Mouse (Mus musculus) testis, postnatal 10 days (tissue): ENCODE data around the gene Aoc2.

Experiments
- DNase-seq: peaks from one replicate; pipeline ENCODE4 v3.0.0; 2021; ENCODE audit warnings: low spot score

The Aoc2 gene

DNA sequence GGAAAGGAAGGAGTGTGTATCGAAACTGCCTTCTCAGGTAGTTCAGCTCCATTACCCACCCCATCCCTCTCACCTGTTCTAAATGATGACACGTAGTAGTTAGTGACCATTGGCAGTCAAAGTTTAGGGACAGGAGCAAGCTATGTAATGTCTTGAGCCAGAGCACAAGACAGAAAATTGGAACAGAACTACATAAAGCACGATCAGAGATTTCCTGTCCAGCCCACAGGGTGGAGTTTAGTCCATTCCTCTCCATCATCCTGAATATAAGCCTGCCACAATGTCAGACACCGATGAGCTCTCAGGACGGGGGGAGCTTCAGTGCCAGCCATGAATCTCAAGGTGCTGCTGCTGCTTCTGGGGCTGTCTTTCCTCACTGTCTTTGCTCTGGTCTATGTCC is at the start of gene Aoc2:
Gene Aoc2, plus strand, starts transcription at position 301 of the 400 bp plus-strand sequence.
- no peak for DNase-seq

DNA sequence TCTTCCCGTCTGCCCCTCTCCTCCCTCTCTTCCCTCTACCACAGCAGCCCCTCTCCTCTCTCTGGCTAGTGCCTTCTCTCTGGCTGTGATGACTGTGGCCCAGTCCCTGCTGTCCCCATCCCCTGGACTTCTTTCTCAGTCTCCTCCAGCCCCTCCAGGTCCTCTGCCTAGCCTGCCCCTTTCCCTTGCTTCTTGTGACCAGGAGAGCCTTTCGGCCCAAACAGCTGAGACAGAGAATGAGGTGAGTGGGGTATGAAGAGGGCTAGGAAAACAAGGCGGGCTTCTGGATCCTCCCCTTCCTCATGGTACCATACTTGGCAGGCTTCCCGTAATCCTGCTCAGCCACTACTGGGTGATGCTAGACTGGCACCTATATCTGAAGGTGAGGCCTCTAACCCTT is 49.6 kb upstream of the Aoc2 start:
- no peak for DNase-seq

DNA sequence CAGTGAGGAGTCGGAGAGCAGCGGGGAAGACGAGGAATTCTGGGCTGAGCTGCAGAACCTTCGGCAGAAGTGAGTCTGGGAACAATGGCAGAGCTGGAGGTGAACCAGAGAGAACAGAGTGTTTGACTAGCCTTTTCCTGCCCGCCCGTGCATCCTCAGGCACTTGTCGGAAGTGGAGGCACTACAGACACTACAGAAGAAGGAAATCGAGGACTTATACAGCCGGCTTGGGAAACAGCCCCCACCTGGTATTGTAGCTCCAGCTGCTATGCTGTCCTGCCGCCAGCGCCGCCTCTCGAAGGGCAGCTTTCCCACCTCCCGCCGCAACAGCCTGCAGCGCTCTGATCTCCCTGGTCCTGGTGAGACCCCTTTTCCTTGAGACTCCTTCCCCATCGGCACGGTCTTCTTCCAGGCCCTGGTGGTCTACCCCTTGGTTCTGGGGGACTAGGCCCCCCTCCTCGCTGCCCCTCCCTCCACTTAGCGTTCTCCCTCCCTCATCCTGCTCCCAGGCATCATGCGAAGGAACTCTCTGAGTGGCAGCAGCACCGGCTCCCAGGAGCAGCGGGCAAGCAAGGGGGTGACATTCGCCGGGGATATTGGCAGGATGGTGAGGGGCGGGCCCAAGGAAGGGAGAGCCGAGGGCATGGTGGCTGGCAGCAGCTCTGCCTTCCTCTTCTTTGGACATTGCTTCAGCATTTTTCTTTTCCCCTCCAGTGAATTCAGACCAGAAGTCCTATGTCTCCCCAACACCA is 48.4 kb upstream of the Aoc2 start:
- DNase-seq, result peak; percentile 51

DNA sequence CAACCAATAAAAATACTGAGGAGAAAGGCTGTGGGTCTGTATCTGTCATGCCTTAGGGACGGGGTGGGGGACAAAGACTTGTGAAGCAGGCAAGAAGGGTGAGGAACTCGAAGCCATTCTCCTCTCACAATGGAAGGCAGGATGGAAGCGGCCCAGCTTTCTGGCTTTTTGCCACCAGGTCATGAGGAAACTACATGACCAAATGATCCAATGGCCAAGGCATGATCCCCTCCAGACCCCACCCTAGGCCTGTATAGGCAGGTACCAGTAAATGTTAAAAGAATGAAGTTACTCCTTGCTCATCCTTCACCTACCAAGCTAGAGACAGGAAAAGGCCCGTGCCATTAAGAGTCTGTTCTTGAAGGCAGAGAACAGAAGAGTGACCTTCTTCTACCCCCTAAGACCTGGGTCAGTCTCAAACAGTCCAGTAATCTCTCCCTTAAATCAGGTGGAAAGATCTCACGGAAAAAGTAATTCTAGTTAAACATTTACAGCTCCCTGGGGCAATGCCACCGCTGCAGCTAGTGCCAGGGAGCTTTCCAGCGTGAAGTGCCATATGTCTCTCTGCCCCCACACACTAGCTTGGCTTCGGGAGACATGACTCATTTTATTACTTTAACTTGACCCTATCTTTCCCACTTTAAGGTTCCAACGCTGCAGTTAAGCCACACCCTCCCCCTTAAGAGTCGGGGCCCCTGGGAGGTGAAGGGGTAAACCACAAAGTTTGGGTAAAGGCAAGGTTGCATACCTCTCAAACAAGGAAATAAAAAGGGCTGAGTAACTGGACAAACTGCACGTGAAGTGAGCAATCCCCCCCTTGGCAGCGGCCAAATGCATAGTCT is 47.3 kb upstream of the Aoc2 start:
- DNase-seq, result no peak

DNA sequence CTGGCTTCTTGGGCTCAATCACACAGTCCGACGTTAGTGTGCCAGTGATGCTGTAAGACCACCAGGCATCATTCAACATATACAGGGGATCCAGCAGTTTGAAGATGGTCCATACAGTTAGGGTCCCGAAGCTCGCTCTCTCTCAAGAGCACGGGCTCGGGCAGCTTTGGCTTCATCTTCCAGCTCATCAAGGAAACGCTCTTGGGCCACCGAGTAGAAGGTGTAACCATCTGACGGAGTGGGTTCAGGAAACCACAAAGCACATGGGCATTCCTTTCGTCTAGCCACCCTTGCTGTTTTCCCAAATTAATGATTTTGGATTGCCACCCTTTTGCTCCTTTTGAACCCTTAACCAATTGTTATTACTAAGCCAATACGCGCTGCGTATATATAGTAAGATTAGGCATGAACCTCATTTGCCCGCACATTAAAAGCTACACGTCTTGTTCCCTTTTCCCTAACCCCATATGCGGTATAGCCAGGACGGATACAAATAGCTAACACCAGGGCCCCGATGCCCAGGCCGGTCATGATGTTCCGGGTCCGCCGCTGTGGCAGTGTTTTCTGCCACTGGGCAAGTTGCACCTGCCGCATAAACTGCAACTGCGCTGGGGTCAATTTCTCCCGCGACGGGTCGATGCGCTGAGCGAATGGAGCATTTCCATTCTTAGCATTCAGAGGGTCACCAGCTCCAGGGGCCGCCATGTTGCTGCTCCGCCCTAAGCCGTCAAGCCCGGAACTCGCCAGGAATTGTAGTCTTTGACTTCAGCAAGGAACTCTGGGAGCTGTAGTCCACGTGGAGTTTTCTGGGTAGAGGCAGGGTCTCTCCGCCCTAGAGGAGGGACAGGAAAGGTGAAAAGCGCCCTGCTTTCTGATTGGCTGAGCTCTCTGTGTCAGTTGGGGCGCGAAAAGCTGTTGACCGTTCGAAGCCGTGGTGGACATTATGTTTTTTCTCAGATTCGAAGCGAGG is 46.4 kb upstream of the Aoc2 start, which contains the start of the genes Cntd1 and Coa3:
Gene Cntd1, plus strand, starts transcription at position 790 of the 970 bp plus-strand sequence.
Gene Coa3, minus strand, starts transcription at position 892 of the 970 bp plus-strand sequence.
- DNase-seq, result peak; percentile 82

DNA sequence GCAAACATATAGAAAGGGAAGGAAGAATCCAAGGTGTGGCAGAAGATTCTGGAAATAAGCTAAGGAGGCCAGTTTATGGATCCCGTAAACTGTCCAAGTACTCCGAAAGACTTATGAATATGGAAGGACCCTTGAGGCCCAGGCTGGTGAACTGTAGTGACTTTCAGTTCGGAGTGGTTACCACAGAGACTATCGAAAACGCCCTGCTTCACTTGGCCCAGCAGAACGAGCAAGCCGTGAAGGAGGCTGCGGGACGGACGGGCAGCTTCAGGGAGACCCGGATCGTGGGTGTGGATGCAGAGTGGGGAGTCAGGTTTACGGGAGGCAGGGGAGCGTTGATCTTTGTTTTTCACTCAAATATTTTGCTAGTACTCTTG is 45.7 kb upstream of the Aoc2 start:
- DNase-seq, result peak; percentile 48

DNA sequence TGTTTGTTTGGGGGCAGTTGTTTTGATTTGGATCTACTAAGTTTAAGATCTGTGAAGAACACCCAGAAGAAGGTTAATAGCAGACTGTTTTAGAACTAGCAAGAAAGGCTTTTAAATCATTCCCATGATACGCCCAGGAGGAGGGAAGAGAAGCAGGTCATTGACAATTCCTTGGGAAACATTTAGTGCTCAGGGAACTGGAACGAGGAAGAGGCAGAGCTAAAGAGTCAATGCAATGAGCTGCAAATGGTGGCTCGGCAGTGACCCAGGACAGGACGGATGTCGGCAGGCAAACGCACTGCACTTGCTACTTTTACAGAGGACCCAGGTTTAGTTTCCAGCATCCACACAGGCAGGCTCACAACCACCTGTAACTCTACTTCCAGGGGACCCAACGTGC is 44.0 kb upstream of the Aoc2 start:
- DNase-seq, result no peak

DNA sequence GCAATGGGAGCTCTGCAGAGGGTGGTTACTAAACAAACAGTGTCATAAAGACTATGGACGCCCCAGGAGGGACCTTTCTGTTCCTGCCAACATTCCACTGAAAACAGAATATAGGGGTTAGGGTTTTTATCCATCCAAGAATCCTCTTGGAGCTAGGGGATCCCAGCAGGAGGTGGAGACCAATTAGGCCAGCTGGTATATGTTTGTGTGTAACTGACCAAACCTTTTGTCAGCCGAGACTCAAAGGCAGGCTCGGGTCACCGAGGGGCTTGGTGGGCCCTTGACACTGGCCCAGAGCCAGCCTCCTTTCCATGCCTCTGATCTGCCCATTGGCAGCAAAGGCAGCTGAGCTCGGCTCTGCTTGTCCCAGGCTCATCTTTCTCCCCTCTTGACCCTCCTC is 42.0 kb upstream of the Aoc2 start:
- DNase-seq, result no peak

DNA sequence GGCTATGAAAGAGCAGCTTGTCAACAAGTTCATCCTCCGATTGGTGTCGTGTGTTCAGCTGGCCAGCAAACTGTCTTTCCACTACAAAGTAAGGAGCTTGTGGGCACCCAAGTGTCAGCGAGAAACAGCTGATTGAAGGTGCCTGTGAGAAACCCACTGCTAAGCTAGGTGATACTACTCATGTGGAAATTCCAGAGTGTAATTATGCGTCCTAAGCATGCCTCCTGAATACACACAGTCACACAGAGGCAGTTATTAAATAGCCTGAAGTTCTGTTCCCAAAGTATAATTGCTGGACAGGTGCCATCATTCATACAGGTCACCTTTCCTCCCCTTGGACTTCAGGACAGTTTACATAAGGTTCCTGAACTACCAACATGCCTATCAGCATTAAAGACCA is 41.1 kb upstream of the Aoc2 start:
- DNase-seq, result no peak

DNA sequence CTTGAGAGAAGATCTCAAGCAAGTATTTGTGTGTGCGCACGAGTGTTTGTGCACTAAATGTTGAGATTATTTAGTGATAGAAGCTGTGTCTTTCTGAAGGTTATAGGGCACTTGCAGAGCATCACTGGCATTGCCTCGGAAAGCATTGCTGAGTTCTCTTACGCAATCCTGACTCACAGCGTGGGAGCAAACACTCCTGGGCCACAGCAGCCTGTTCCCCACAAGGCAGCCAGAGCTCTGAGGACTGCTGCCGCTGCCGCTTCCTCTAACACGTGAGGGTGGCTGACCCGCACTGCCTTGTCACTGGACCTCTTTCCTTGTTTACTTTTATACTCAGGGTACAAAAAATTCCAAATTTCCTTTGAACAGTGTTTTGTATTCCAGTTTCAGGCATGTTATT is 37.6 kb upstream of the Aoc2 start:
- no peak for DNase-seq

DNA sequence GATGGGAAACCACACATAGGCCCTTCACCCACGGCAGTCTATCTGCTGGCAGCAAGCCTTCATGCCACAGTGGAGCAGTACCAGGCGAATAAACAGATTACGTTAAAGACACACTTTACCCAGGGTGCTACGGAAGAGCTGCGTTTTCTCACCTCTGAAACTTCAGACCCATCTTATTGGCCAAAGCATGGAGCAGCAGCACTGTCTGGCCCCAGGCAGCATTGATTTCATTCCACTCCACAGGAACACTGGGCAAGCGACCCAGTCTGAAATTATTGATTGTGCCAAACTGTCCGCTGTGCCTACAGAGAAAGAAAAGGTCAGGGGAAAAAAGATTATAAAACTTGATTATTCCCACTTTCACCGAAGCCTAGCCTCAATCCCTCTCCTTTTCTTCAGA is 33.6 kb upstream of the Aoc2 start:
- no peak for DNase-seq

DNA sequence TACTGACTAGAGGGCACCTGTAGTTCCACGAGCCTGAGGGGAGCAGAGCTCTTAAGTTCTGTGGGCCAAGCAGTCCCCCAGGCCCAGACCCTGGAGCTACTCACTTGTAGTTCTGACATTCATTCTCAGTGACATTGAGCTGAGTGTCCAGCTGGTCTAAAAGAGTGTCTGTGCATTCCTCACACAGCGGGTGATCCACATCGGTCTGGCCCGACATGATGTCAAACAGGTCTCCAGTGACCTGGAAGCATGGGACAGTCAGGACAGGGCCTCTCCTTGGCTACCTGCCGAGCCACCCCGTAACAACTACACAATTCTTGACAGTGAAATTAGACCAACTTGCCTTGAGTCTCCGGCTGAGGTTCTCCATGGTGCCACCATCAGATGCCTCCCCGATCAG is 29.7 kb upstream of the Aoc2 start:
- DNase-seq, result no peak

DNA sequence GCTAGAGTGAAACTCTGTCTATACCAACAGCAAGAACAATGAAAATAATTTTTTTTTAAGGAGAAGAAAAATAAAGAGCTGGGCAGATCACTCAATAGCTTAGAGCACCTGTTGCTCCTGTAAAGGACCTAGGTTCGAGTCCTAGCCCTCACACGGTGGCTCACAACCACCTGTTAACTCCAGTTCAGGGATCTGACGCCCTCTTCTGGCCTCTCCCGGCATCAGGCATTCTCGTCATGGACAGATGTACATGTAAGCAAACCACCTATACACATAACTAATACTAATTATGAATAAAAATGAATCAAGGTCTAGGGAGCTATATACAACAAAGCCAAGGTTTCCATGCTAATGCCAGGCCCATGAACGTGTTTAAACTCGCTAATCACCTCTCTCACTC is 24.0 kb upstream of the Aoc2 start:
- peak; percentile 57 for DNase-seq

DNA sequence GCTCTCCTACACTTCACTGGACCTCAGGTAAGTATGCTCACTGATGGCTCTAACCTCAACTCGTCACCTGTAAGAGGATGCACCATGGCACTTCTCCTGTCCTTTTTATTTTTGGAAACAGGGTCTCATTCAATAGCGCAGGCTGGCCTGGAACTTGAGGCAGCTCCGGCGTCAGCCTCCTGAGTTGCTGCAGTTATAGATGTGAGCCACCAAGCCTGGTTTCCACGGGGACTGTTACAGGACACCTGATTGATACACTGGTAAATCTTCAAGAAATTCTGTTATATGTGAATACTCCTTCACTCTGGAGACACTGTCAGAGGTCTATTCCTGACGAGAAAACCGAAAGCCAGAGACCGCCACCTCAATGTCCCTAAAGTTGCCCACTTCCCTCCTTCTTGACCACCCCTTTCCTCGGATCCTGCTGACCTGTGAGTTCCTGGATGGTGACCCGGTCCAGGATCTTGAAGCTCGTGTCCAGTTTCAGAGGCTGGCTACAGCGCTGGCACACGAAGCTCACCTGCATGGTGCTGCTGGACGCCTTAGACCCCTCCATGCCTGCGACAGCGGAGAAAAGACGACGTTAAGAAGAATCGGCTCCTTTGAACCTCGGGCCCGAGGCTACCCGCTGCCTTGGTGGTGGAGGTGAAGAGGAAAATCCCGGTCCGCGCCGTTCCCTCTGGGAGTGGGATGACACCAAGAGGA is 23.4 kb upstream of the Aoc2 start:
- no peak for DNase-seq

DNA sequence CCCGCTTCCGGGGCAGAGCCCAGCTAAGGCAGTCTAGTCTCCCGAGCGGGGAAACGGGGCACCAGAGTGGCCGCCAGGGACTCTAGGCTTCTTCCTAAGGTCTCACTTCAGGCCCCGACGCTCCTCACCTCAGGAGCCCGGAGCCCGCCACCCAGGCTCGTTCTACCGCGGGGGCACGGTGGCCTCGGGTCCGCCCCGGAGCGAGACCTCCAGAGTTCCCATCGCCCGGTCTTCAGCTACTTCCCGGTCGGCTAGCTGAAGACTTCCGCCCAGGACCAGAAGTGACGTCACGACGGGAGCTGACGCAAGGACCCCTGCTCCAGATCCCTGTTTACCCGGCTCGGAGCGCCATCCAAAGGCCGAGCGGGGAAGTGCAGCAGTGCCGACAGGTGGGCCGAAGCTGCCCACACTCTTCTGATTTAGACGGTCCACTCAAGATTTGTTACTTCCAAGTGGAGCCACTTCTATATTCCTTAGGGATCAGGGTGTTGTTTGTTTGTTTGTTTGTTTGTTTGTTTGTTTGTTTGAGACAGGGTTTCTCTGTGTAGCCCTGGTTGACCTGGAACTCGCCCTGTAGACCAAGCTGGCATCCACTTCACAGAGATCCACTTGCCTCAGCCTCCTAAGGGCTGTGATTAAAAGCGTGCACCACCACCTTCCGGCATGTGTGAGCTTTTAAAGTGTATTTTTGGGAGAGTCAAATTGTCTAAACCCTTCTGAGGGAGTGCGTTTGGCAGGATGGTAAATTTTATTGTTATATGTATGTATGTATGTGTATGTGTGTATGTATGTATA is 22.7 kb upstream of the Aoc2 start, which contains the start of gene Becn1:
Gene Becn1, minus strand, starts transcription at position 283 of the 795 bp plus-strand sequence.
- peak; percentile 100 for DNase-seq

DNA sequence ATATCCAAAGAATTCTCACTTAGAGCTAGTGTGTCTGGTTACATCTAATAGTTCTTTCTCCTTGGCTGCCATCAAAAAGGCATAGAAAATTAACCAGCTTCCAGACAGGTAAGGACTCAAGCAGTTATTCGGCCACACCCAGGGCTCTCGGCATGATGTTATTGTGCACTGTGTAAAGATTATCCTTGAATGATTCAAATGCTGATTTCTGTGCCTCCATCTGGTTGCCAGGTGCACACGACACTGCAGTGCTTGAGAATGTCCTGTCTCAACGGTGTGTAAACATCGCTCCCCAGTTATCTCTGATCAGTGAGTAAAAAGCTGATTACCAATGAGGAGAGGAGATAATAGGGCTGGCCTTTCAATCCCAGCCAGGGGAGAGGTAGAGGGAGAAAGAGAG is 17.1 kb upstream of the Aoc2 start:
- no peak for DNase-seq

DNA sequence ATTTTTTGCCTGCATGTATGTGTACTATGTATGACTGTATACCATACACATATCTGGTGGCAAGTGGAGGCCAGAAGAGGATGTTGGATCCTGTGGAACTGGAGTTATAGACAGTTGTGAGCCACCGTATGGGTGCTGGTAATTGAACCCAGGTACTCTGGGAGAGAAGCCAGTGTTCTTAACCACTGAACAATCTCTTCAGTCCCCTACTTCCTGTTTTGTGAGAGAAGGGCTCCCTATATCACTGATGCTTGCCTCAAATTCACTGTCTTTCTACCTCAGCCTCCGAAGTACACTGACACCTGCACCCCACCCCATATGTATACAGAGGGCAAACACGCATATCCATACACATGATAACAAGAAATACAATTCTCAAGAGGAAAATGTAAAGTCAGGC is 13.8 kb upstream of the Aoc2 start:
- DNase-seq, result no peak

DNA sequence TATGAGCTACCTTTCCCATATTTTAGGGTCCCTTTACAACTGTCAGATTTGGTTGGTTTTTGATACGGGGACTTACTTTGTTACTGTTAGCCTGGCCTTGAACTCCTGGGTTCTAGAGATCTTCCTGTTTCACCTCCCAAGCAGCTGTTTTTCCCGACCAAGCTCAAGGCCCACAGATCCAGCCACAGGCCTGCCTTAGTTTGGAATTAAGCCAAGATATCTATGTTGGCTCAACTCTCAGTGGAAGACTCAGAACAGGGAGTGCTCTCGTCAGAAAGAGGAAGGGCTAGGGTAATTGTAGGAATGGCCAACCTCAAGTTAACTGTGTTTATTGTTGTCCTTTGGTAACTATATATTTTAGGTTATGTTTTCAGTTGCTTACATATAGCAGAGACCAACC is 12.7 kb upstream of the Aoc2 start:
- no peak for DNase-seq

DNA sequence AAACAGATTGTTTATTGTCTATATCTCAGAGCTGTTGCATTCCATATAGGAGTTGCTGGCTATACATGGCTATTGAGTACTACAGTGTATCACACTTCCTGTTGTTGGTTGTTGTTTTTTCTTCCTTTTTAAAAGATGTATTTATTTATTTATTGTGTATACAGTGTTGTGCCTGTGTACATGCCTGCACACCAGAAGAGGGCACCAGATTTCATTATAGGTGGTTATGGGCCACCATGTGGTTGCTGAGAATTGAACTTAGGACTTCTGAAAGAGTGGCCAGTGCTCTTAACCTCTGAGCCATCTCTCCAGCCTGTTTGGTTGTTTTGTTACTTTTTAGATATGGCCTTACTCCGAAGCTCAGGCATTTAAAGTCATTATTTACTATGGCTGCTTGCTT is 10.3 kb upstream of the Aoc2 start:
- DNase-seq, result no peak

DNA sequence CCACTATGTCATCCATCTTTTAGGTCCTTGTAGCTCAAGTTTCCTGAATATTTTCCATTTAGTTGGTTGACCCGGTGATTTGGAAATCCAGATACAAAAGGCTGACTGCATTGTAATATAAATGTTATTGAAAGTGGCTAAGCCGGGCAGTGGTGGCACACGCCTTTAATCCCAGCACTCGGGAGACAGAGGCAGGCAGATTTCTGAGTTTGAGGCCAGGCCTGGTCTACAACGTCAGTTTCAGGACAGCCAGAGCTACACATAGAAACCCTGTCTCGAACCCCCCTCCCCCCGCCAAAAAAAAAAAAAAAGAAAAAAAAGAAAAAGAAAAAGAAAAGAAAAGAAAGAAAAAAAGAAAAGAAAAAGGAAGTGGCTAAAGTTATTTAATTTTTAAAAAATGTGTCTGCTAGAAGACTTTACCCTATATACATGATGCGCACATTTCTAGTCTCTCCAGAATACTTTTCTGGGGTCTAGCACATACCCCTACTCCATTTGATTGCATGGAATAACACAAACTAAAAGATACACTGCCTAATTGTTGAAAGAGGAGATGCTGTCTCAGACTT is 9.7 kb upstream of the Aoc2 start:
- no peak for DNase-seq
